Mouse (Mus musculus): ENCODE results near the gene Ctdnep1. TPM values are rescaled to one million over a fixed set of nuclear protein-coding genes. Genes with fewer than 3 reads are reported as not detected.
"Not testable (repeated sequence)": the region's sequence is repeated elsewhere in the genome, so short reads cannot be mapped to it uniquely, and the experiment has no call there.

Gene Ctdnep1
- total RNA-seq, 2 experiments from 2014 or later, result 101 to 105 TPM

DNA sequence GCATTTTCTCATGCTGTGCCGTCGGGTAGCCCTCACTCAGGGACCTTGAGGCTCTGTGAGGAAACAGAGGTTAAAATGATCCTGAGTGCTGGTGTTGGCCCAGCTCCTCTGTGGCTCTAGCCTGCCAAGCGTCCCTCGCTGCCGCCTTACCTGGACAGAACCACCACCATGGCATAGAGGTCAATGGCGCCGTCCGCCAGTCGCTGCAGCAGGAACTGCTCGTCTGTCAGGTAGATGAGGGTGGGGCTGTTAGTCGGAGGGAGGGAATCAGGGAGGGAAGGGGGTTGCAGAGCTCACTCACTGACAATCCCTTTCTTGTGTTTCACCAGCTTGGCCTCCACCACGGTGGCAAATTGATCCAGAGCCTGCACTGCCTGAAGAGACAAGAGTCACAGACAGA, 29.6 kb downstream of the Ctdnep1 start:
- no peak for DNase-seq (ENCODE audit: low spot score in 2 of 2)

DNA sequence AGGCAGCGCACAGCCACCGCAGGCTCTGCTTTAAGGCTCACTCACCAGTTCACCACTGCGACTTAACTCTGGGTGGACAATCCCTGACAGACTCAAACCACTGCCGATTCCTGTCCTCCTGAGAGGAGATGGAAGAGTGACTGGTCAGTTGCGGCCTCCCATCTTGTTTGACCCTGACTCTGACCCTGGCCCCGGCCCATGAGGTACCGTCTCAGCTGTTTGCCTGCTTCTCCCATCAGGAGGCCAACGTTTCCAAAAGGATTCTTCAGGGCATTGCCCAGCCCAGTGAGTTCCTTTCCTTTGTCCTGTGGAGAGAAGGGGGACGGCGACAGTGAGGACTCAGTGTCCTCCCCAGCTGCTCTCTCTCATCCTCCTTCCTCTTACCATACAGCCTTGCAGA, 30.0 kb downstream of the Ctdnep1 start:
- no peak for DNase-seq (ENCODE audit: low spot score in 2 of 2)

DNA sequence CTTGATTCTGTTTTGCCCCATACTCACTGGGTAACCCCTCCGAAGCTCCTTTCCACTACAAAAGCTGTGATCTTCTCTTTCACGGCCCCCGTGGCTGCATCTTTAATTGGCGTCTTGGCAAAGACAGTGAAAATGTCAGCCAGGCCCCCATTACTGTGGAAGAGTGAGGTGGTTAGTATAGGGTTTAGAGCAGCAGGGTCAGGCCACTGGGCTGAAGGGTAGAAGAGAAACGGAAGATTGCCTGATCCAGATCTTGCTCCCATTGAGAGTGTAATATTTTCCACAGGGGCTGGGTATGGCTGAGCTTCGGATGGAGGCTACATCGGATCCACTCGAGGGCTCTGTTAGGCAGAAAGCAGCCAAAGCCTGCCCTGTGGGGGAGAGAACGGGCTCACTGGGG, 32.0 kb downstream of the Ctdnep1 start:
- DNase-seq (ENCODE audit: low spot score in 2 of 2), result no peak

DNA sequence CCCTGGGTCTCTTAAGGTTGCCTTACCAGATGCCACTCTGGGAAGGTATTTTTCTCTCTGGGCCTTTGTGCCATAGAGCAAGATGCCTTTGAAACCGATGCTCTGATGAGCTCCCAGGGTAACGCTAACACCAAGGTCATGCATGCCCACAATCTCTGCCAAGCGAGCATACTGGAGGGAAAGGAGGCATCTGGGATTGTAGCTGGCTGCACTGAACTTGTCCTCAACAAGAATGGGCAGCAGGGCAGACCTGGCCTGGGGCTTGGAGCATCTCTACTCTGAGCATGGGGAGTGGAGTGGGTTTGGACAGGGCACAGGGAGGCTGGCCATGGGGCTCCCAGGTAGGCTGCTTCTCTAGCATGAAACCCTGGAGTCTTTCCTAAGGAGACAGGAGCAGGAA, 32.5 kb downstream of the Ctdnep1 start:
- no peak for DNase-seq (ENCODE audit: low spot score in 2 of 2)

DNA sequence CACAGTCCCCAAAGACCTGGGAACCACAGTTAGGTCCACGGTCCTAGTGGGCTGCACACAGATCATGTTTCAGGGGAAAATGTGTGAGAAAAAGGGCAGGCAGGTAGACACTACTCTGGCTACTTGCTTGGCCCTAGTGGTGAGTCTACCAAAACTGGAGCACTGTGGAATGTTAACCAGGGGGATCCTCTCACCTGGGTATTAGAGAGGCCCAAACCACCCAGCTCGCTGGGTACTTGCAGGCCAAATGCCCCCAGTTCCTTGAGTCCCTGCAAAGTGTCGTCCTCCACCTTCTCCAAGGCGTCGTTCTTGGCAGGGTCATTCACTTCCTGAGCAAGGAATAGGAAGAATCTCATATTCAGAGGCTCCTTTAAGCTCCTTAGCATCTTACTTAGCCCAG, 33.1 kb downstream of the Ctdnep1 start:
- no peak for DNase-seq (ENCODE audit: low spot score in 2 of 2)

DNA sequence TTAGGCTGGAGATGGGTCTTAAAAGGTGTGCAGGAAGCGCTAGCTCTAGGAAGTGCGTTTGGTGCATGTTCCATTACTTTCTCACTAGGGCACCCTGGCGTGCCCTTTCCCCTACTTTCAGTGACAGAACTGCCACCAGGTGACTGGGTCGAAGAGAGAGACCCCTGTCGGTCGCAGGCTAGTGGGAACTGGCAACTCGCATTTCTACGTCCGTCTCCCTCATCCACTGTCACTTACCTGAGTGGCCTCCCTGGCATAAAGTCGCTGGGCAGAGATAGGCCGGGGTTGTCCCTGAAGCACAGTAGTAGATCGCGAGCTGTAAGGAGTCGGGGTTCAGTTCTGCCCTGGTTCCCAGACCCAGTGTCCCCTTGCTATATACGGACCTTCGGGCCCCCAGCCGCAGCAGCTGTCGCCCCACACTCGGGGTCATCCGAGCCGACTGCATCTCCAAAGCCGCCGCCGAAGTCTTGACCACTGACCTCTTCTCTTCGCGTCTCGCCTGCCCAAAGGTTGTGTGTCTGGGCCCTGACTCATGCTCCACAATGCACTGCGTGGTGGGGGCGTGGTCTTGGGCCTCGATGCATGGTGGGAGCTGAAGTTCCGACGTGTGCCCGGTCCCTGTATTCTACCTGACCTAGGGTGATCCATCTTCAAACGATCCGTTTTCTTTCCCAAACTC, 34.1 kb downstream of the Ctdnep1 start, which contains the start of gene Acadvl:
Gene Acadvl, minus strand, starts transcription at position 532 of the 679 bp plus-strand sequence.
- peak; percentile 74 to 88 for DNase-seq (ENCODE audit: low spot score in 2 of 2)

DNA sequence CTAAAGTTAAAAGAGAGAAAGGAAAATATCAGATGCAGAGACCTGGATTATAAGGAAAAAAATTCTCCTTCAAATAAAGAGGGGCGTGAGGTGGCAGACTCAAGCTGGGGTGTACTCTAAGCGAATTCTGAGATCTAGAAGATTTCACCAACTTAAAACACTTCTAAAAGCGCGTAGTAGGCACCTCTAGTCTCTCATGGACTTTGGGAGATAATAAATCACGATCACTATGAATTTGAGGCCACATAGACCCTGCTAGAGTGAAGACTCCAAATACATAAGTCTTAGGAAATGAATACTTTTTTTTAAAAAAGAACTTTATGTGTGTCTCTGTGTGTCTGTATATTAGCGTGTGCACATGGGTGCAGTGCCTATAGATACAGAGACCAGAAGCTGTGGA, 34.7 kb downstream of the Ctdnep1 start:
- DNase-seq (ENCODE audit: low spot score in 2 of 2), result no peak

DNA sequence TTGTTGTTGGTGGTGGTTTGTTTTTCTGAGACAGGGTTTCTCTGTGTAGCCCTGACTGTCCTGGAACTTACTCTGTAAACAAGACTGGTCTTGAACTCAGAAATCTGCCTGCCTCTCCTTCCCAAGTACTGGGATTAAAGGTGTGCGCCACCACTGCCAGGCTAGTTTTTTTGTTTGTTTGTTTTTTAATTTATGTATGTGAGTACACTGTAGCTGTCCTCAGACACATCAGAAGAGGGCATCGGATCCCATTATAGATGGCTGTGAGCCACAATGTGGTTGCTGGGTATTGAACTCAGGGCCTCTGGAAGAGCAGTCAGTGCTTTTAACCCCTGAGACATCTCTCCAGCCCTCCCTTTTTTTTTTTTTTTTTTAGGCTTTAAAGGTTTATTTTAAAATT, 35.2 kb downstream of the Ctdnep1 start:
- DNase-seq (ENCODE audit: low spot score in 2 of 2), result not testable (repeated sequence)

DNA sequence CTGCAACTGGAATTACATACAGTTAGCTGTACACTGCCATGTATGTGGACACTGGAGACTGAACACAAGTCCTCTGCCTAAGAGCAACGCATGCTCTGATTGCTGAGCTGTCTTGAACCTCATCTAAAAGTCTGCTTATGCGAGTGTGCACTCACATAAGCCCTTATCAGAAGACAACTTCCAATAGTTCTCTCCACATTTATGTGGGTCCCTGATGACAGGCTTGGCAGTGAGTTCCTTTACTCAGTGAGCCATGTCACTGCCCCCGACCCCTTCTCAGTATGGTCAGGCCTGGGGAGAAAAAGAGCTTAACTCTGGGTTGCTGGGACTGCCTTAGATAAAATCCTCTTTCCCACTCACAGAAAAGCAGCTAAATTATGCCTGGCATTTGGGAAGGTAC, 35.7 kb downstream of the Ctdnep1 start, which contains the start of gene Dlg4:
Gene Dlg4, plus strand, starts transcription at position 274 of the 400 bp plus-strand sequence.
- no peak for DNase-seq (ENCODE audit: low spot score in 2 of 2)

DNA sequence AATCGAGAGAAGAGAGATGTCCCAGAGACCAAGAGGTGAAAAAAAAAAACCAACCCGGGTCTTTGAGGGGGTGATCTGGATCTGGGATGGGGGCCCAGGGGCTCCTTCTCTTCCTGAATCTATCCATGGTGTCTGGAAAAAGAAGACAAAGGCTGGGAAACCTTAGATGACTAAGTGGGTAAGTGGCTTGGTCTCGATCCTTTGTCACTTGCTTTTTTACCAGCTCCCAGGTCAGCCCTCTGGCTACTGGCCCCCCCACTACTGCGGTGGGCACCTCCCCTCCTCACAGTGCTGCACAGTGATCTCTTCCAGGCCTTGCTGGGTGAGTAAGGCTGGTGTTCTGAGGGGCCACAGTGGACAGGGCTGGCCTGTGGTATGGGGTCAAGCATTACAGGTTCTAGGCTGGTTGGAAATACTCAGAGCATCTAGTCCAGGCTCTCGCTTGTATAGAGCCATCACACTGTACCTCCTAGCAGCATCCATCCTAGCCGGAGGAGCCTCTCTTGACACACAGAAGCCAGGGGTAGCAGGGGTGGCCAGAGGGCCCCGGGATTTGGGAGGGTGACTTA, 36.3 kb downstream of the Ctdnep1 start:
- DNase-seq (ENCODE audit: low spot score in 2 of 2), result no peak

DNA sequence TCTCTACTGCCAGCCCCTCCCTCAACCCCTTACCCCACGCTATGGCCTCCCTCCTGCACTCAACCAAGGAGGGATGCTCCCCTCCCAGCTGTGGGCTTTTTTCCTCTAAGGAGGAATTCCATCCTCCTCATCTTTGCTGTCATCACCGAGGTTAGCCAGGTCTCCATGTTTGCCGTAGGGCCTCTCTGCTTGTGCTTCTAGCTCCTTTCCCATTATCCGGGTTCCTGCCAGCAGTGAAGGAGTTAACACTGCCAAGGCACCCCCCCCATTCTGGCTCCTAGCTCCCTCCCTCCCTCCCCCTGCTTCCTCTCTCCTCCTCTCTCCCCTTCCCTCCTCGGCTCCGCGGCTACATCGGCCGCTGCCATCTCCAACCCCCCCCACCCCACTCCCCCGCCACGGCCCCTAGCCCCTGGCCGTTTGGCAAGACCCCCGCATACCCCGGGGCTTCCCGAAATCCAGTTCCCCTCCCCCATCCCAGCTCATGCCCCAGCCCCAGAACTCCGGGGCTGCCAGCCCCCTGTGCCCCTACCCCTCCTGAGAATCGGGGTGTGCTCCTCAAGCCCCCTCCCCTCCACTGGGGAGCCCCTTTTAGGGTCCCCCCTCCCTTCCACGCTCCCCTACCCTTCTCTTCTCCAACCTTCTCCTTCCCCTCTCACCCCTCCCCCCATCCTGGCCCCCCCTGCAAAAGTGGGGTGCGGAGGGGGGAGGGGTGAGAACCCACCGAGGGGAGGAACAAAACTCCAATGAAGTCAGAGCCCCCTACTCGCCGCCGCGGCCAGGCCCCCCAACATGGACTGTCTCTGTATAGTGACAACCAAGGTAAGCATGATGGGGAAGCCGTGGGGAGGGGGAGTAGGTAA, 37.4 kb downstream of the Ctdnep1 start:
- DNase-seq (ENCODE audit: low spot score in 2 of 2), result peak; percentile 78 to 81

DNA sequence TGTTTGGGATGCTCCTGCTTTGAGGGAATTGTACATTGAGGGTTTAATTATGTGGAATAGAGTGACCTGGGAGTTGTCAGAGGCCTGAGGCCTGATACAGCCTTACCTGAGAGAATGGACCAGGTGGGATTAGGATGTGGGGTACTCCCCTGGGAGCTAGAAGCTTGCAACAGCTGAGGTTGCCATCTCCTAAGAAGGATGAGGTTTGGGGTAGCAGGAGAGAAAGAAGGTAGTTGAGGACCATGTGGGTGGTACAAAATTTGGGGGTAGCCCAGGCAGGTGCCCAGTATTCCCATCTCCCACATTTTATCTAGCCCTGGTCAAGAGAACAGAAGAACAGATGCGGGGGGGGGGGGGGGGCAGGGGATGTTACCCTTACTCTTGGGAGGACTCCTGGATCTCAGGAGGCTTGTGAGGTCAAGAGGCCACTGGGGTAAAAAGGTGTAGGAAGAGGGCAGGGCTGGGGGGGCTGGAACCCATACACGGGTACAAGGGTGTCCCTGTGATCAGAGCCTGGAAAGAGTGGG, 38.6 kb downstream of the Ctdnep1 start:
- DNase-seq (ENCODE audit: low spot score in 2 of 2), result no peak

DNA sequence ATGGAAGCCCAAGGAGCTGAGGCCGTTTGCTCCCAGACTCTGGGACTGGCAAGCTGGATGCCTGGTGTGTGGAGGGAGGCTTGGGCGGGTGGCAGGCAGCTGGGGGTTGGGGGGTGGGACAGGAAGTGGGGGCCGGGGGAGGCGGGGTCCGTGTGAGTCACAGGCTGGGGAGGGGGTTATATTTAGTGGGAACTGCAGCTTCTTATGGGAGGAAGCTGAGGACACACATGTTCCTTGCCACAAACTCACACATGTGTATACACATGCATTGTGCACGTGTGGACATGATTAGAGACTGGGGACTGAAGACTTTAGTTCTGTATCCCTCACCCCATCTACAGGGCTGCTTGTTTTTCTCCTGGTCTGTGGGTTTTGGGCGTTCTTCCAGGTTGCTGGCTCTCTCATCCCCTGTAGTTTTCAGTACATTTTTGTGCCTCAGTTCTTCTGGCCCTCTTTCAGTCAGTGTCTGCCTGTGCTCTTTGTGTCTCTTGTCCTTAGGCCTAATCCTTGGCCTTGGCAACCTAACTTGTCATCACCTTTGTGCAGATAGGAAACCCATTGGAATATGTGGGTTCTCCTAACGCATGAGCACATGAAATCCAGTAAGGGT, 39.2 kb downstream of the Ctdnep1 start:
- DNase-seq (ENCODE audit: low spot score in 2 of 2), result peak; percentile 55 to 61

DNA sequence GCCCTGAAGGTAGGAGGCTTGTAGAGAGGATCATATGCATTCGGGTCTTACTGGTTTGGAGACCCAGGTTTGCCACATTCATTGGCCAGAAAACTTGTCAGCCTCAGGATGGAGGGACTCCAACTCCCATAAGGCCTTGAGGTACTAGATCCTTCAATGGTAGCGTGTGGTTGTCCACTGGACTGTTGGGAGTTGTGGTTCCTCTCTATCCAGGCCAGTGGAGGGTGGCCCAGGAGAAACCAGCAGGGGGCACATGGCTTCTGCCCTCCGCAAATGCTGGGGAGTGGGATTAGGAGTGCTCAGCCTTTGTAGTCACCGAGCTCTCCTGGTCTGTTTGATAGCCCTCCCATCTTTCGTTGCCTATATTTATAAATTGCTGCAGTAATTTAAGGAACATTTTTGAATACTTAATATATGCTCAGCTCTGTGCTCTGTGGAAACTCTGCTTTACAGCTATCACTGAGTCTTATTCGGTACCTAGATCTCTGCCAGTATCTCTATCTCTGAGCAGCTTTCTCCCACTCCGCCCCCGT, 39.8 kb downstream of the Ctdnep1 start:
- DNase-seq (ENCODE audit: low spot score in 2 of 2), result peak; percentile 79 to 81

DNA sequence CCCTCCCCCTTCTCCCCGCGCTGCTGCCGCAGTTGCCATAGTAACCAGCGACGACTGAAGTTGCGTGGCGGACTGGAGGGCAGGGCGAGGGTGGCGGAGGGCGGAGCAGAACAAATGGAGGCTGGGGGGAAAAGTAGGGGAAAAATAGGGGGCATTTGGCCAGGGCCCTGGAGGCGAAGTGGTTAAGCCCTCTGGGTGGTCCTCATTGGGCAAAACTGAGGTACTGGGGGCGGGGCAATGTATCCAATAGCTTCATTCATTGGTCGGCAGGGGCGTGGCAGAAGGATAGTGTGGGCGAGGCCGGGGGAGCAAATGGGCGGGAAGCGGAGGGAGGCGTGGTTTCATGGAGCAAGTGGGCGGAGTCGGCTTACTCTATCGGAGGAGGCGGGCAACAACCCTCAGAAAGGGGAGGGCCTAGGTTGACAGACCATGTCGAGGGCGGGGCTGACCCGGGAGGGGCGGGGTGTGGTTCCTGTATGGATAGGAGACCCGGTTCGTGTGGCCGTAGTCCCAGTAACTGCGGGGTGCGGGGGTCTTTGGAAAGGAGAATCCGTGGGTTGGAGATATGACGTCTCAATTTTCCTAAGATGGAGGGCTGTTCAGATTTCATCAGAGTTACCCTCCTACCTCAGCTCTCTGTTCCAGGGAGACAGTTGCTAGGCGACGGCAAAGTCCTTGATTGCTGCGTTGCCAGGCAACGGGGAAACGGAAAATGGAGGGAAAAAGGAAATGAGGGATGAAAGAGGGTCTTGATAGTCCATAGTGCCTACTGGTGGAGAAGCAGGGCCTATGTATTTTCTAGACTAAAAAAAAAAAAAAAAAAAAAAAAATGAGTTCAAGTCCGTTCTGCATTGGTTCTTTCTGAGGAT, 40.5 kb downstream of the Ctdnep1 start:
- peak; percentile 99 for DNase-seq (ENCODE audit: low spot score in 2 of 2)

DNA sequence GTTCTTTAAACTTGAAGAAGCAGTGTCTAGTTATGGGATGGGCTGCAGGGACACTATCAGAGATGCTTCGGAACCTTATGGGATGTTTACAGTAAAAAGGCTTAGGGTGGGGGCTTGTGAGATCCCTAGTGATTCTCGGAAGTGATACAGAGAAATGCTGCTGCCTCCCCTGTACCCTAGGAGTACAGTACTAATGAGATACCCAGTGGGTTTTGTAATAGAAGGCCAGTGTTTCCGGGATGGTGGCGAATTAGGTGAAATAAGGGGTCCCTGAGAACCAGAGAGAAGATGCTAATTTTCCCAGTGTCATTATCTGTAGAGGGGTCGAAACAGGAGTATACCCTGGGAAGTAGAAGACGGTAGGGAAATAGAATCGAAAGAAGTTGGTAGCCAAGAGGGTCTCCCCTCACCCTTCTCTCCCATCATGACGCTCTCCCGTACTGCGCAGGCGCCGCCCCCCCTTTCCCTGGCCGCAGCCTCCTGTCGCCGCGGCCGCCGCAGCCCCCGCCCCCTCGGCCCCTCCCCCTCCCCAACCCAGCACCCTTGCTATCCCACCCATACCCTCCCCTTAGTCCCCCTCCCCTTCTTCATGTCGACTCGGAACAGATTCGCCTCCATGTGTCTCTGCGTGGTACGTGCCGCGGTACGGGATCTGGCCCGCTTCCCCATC, 42.7 kb downstream of the Ctdnep1 start:
- DNase-seq (ENCODE audit: low spot score in 2 of 2), result peak in 1 of 2 experiments; percentile 69

DNA sequence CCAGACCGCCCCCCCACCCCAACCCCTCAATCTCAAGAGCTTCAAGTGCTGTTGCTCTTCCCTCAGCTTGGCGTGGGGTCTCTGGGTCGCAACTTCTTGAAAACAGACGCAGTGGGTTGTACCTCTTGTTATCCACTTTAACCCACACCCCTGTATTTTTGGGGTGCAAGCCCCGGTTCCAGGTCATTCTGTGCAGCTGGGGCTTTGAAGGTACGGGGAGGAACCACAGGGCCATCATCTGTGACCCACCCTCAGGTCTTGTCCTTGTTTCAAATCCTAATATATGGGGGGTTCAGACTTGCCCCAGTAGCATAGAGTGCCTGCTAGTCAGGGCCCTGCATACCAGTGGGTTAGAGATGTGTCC, 43.2 kb downstream of the Ctdnep1 start:
- no peak for DNase-seq (ENCODE audit: low spot score in 2 of 2)

DNA sequence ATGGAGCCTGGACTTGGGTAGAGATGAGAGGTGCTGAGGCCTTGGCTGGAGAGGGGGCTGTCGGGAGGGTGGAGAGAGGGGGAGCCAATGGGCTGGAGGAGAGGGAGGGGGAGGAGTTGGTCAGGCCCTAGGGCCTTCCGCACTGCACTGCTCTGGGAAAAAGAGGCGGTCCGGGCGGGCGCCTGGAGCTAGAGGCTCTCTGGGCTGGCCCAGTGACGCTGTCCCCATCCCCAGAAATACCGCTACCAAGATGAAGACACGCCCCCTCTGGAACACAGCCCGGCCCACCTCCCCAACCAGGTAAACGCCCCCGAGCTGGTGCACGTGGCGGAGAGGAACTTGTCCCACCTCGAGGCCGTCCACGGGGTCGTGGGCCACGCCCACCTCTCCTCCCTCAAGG, 45.7 kb downstream of the Ctdnep1 start:
- DNase-seq (ENCODE audit: low spot score in 2 of 2), result peak; percentile 48 to 63

DNA sequence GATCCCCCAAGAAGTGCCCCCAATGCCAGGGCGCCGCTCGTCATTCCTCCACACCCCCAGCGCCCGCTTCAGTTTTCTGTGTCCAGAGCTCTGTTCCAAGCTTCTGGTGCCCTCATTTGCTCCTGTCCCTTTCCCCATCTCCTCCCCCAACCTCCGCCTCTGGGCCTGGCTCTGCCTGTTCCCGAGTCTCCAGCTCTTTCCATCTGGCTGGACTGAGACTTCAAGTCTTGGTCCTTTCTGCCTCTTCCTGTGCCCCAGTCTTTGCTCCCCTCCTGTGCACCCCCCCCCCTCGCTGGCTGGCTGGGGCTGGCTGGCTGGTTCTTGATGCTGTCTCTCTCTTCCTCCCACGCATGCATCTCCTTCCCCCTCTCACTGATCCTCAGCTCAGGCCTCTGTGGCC, 46.4 kb downstream of the Ctdnep1 start:
- DNase-seq (ENCODE audit: low spot score in 2 of 2), result peak; percentile 51 to 55
